Mouse (Mus musculus) adrenal gland, adult 8-10 months (tissue): ENCODE measurements around the gene Arhgap5. TPM values are rescaled to one million over a fixed set of nuclear protein-coding genes. Genes with fewer than 3 reads are reported as not detected.
A peak's percentile ranks its signal among the peaks of the same experiment; 100 is the strongest.
"Not testable (repeated sequence)": the region's sequence is repeated elsewhere in the genome, so short reads cannot be mapped to it uniquely, and the experiment has no call there.

Experiments
- DNase-seq: peaks from one replicate; pipeline ENCODE4 v3.0.0; 2022
- total RNA-seq, 4 experiments: library from RNA; stranded (reverse); gene quantifications; 2 replicates each; pipeline ENCODE4 v1.2.4; 2022

The Arhgap5 gene
- total RNA-seq, 4 experiments from 2014 or later: 59.8 to 108 (median 84.4) TPM

DNA sequence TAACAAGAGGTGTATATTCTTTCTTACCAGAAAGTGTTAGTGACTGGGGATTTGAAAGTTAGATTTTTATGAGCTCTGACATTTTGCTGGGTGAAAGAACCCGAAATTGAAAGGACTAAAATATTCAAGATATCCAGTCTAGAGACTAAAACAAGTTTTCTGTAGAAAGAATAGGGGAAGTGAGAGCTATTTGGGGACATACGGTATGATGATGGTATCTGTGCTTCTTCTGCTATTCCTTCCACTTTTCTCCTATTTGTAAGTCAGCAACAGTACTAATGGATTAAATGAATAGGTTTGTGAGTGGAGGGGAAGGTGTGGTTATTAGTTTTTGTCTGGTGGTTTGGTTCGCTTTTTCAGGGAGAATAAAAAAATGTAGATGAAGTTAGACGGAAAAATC, 37.5 kb downstream of the Arhgap5 start:
- no peak for DNase-seq

DNA sequence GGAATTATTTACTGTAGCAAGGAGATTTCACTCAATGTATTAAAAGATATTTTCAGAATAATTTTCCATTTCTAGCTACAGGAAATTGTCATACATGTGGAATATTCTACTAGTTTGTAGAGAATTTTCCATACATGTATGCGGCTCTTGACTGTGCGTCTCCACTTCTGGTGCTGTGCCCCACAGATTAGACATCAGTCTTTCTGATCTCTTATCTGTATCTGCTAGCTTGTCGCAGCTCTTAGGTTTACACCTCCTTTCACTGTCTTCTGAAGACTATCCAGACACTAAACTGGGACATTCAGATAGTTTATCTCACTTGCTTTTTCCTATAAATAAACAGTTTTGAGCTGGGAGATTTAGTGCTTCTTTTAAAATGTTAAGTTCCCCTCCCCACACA, 40.8 kb downstream of the Arhgap5 start:
- no peak for DNase-seq

DNA sequence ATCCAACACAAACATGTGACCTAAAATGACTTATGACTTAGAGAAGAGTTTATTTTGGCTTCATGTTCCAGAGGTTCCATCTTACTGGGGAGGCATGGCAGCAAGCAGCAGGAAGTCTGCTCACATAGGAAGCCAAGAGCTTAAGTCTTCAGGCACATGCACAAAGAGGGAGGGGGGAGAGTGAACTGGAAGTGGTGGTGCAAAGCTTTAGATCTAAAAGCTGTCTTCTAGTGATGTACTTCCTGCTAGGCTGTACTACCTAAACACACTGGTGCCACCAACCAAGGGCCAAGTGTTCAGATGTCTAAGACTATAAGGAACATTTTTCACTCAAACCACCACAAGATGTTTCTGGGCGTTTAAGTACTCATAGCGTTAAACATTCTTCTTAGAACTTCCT, 48.3 kb downstream of the Arhgap5 start:
- DNase-seq: no peak

DNA sequence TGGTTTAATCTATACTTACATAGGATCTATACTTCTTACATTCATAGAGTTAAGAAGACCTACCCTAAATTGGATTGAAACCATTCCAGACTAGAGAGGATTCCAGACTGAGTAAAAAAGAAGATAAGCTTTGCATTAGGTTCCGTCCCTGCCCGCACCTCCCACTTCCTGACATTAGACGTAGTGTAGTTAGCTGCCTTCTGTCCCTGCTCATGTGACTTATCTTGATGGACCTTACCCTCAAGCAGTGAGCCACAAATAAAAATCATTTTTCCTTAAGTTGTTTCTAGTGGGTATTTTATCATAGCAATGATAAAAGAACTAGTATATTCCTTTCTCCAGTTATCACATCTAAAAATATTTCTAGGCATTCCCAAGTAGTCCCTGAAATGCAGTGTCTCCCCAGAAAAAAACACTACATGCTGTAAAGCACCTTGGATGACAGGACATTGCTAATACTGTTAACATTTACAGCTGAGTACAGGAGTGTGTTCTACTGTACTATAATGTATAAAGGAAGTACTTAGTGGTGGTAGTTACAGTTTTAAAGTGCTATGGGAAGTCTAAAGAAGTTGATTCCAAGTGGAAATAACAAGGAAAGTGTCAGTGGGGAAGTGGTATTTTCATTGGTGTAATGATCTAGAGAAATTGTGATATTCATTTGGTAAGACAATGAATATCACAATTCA, 51.6 kb downstream of the Arhgap5 start:
- DNase-seq: no peak

DNA sequence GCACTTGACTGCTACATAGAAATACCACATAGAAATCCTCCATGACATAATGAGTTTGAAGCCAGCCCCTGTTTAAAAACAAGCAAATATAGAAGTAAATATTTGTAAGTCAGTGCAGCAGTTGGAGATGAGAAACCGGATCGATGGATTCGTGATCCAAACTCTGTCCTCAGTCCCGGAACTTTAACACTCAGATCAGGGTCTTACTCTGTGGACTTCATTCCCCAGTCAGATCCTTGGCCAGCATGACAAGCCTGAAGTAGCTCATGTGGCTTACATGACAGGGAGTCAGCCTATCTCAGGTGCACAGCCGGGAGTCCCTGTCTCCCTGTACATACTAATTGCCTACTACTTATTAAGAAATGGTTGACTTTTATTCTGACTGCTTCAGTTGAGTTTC, 61.9 kb downstream of the Arhgap5 start:
- DNase-seq: no peak

DNA sequence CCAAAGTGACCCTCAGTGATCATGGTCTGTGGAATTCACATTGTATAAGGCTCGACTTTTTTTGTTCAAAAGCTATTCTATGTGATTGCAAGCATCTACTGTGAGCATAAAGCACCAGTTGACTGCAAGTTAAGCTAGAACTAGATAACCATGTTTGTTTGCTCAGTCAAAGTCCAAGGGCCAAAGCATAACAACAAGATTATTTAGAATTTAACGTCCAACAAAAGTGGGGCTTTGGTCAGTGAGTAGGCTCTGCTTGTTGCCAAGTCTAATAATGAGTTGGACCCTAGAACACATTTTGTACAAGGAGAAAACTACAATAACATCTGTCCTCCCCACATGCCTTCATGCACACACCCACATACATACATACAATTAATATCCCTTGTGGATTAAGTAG, 69.6 kb downstream of the Arhgap5 start:
- no peak for DNase-seq

DNA sequence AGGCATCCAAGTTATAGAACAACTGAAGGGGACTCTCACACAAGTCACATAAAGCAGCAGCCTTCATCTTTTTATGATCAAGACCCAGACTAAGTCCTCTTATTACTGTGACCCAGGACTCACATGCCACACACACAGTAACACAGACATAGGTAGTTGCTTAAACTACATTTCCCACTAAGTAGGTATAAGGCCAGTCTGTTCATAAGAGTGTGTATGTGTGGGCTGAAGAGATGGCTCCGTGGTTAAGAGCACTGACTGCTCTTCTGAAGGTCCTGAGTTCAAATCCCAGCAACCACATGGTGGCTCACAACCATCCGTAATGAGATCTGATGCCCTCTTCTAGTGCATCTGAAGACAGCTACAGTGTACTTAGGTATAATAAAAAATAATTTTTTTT, 82.7 kb downstream of the Arhgap5 start:
- not testable (repeated sequence) for DNase-seq

DNA sequence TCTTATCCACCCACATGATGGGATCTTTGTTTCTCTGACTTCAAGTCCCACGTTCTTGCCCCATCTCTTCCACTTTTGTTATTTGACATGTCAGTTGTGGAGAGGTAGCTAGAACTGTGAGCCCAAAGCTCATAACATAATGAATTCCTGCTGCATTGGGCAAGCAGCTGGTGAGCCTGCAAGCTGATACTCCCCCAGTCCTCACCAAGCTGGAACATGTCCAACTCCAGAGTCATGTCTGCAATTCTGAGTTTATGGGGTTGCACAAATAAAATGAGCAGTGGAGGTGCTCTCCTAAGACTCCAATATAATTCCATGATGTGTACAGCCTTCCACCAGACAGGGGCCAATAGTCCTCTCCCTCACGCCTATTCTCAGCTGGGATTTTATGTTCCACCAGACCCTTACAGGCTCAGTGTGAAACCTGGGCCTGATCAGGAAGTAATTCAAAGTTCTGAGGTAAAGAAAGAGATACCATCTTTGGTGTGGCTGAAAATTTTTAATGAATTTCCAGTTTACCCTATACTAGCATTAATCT, 83.8 kb downstream of the Arhgap5 start:
- DNase-seq: no peak

DNA sequence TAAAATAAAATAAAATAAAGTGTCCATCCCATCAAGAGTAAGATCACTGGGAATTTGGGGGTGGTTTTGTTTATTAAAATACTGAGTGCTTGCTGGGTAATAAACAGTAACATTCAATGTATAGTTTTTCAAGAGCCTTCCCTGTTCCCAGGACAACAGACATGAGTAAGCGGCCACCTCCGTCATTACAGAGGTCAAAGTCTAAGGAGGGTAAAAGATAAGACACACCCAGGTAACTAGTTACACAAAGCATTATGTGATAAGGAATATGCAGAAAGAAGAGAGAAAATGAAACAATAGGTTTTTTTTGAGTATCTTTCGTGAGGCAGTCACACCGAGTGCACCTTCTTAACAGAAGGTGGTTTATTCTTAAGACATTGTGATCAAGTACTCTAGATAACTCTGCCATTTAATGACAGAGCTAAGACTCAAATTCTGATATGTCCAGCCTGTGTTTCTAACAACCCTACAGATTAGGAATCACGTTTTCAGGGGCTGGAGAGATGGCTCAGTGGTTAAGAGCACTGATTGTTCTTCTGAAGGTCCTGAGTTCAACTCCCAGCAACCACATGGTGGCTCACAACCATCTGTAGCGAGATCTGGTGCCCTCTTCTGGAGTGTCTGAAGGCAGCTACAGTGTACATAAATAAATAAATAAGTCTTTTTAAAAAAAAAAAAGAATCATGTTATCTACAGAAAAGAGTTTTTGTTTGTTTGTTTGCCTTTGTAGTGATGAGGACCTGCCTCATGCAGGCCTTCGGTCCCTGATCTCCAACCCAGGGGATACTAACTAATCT, 91.8 kb downstream of the Arhgap5 start:
- DNase-seq: no peak

DNA sequence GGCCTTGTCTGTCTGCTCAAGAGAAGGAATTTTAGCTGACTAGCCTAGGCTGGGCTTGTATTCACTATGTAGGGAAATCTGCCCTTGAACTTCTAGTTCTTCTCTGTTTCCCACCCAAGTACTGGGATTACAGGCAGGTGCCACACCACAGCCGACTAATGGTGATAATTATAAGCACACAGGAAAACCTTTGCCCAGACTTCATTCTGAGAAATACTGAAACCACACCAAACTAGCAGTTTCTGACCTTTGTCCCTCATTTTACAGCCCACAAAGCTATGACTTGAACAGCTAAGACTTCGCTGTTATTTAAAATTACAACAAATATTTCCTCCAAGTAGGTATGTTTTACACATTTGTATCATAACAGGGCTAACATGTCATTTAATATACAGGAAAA, 98.7 kb downstream of the Arhgap5 start:
- DNase-seq: no peak

DNA sequence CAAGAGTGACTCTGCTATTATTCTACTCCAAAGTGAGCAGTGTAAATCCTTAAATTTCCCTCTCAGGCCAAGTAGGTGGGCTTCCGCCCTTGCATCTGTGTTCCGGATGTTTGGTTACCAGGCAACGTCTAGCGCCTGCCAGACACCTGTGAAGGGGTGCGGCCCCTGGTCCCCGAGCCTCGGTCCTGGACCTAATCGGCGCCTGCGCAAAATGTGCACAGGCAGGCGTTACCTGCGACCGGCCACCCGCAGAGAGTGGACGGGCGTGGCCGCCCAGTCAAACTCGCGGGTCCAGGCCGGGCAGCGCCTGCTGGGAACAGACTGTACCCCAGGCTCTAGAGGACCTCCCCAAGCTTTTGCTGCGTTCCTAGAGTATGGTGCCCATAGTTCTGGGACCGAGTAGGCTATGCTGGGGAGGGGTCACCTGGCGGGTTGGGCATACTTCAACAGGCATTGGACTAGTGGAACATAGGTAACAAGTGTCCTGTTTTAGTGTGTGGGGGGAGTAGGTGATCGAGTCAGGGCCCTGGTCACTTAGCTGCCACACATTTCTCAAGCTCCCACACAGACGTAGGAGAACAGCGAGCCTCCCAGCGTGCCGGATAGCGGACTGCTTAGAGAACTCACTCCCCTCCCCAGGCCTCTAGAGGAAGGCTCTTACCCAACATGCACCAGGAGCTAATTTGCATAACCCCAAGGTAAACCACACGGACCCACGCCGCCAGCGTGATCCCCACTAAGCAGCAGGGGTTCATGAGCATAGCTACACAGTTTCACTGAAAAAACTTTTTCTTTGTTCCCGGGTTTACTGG, 99.3 kb downstream of the Arhgap5 start:
- peak; percentile 80 for DNase-seq

DNA sequence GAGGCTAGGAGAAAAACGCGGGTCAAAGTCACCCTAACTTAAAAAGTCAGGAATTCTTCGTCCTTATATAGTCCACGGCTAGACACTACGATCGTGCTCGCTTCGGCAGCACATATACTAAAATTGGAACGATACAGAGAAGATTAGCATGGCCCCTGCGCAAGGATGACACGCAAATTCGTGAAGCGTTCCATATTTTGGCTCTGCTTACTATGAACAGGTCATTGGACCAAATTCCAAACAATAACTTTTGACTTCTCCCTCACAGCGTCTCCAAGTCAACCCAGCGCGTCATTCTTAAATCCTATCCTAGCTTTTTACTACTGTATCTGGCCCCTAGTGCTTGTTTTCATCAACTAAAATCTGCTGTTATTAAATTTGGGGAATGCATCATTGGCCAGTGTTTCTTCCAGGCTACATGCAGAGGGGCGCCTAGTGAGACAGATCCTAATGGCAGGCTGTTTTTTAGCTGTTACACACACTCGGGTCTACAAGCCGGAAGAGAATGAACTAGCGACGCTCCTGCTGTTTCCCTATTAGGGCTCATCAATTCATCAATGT, 100.0 kb downstream of the Arhgap5 start:
- peak; percentile 81 for DNase-seq

DNA sequence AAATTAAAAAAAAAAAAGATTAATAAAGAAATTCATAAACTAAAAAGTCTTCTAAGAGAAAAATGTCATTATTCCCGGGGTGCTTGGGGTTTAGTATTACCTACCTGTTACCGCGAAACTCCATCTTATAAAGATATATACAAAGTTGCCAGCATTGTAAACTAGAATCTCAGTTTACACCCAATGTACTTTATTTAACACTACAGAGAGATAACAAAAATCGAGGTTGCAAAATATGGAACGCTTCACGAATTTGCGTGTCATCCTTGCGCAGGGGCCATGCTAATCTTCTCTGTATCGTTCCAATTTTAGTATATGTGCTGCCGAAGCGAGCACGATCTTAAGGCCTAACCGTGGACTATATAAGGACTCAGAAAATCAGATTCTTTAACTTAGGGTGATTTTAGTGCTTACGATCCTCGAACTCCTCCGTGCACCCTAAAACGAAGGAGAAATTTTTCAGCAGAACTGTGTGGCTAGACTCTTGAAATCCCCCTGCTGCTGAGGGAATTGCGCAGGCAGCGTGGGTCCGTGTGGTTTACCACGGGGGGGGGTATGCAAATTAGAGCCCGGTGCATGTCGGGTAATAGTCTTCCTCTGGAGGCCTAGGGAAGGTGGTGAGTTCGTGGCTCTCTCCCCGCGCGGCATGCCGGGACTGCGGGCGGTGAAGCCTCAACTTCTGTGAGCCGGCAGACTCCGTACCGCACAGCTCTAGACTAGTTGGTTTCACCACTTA, 100.7 kb downstream of the Arhgap5 start:
- DNase-seq: peak; percentile 89

DNA sequence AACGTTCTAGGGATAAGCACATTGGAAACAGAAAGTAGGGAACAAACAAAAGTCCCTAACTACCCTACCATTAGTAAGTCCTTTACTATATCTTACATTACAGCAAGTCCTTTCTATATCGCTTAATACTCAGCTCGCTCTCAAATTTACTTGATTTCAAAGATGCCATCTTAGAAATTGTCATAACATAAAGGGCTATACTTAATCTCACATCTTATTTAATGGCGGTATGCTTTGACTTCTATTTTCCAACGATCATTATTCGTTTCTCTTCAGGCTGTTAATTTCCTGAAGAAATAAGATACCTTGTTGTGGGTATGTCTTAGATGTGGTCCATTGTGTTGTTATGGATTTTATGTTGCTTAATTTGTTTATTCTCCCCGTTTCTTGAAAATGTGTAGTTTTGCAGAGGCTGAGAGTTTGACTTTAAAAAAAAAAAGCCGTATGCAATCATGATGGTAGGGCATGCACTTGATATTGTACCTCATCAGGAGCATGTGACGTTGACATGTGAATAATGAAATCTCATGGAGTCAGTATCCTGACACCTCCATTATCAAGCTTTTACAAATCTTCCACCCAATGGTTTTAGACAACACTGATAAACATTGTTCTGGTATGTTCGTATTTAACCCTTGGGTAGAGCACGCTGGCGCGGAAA, 101.3 kb downstream of the Arhgap5 start:
- no peak for DNase-seq

DNA sequence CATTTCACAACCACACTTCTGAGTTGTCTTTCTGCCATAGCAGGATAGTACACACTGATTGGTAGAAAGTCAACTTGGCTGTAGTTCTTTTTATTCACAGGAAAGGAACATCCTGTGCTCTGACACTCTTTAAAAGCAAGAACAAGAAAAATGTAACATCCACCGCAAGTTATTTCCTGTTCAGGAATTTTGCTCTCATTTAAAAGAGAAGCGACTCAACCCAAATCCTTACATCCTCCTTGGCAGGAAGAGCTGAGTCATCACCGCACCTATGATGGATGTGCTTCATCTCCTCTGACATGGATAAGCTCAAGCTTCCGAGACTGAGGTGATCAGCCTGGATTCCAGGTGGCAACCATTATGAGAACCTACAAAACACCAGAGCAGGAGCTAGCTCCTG, 103.6 kb downstream of the Arhgap5 start:
- DNase-seq: no peak

DNA sequence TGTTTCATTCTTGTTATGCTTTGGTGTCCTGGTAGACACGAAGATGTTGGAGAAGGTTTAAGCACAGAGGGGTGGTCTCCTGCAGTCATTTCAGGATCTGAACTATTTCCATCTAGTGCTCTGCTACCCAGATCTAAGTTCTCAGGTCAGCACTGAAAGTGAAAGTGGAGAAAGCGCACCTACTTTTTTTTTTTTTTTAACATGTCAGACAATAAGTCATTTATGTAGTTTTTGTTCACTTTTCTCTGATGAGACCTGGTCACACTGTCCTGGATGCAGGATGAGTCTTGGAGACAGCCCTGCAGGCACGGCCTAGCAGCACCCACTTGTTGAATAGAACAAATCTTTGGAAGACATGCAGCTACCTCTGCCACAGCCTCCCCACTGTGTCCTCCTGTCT, 111.9 kb downstream of the Arhgap5 start:
- DNase-seq: no peak

DNA sequence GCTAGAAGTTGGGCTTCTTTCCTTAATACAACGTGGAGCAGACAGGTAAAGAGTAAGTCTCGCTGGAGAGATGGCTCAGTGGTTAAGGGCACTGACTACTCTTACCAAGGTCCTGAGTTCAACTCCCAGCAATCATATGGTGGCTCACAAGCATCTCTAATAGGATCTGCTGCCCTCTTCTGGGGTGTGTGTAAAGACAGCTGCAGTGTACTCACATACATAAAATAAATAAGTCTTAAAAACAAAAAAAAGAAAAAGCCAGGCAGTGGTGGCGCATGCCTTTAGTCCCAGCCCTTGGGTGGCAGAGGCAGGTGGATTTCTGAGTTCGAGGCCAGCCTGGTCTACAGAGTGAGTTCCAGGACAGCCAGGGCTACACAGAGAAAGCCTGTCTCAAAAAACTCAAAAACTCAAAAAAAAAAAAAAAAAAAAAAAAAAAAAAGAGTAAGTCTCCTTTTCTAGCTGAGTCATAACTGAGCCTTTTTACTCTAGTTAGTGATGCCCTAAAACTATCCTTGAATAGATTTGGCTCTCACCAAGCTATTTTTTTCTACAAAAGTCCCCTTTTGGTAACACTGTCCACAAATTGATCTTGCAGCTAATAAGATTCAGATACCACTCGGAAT, 114.8 kb downstream of the Arhgap5 start:
- no peak for DNase-seq

DNA sequence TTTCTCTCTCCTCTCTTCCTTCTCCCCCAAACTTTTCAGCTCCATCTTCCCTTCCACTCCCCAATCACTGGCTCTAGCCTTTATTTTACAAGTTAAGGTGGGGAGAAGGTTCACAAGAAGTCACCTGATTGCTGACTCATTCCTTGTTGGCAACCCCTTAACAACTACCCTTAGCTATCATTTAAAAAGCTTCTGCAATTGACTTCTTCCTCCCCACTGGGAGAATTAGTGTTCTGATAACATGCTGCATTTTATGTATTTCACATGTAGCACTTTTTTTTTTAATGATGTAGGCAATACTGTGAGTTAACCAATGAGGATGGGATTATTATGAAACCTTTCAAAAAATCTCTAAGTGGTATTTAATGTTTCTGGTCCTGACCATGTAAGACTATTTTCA, 115.9 kb downstream of the Arhgap5 start:
- DNase-seq: no peak
